Mouse (Mus musculus) 3134 (cell line): ENCODE measurements around the gene Top3a.
"Not testable (repeated sequence)": the region's sequence is repeated elsewhere in the genome, so short reads cannot be mapped to it uniquely, and the experiment has no call there.

Experiments used
- DNase-seq: peaks from one replicate; pipeline ENCODE4 v3.0.0-alpha.2; 2011; ENCODE audit warnings: low spot score; ENCODE audit not compliant: insufficient read length; ENCODE audit errors: extremely low read depth

Gene Top3a

GRCm38 (mm10) chr11:60776829-60777740 lies at the start of gene Top3a, which contains the start of gene Smcr8:
TSS of gene Top3a (minus strand) at chr11:60777365.
TSS of gene Smcr8 (plus strand) at chr11:60777524.
- DNase-seq: peak; percentile 89

- DNase-seq: no peak
These were observed 49.5 kb upstream of the Top3a start for GRCm38 (mm10) chr11:60826700-60827099.

GRCm38 (mm10) chr11:60825191-60825590 lies 48.0 kb upstream of the Top3a start:
- no peak for DNase-seq

- no peak for DNase-seq
These were observed 46.6 kb upstream of the Top3a start for GRCm38 (mm10) chr11:60823771-60824170.

GRCm38 (mm10) chr11:60816398-60816797 lies 39.2 kb upstream of the Top3a start:
- no peak for DNase-seq

GRCm38 (mm10) chr11:60811618-60812017 lies 34.5 kb upstream of the Top3a start, which contains the start of gene Shmt1:
TSS of gene Shmt1 (minus strand) at chr11:60811718.
- DNase-seq: not testable (repeated sequence)

- peak; percentile 99 for DNase-seq
These were observed 33.9 kb upstream of the Top3a start for GRCm38 (mm10) chr11:60811054-60811460.

GRCm38 (mm10) chr11:60810046-60810965 lies 33.1 kb upstream of the Top3a start:
- DNase-seq: no peak

GRCm38 (mm10) chr11:60809546-60809945 lies 32.4 kb upstream of the Top3a start:
- DNase-seq: no peak

- DNase-seq: no peak
These were observed 31.3 kb upstream of the Top3a start for GRCm38 (mm10) chr11:60808286-60809070.

- DNase-seq: no peak
These were observed 23.7 kb upstream of the Top3a start for GRCm38 (mm10) chr11:60800892-60801291.

GRCm38 (mm10) chr11:60799977-60800376 lies 22.8 kb upstream of the Top3a start:
- DNase-seq: no peak

- DNase-seq: no peak
These were observed 19.2 kb upstream of the Top3a start for GRCm38 (mm10) chr11:60796342-60796741.

- no peak for DNase-seq
These were observed 13.3 kb upstream of the Top3a start for GRCm38 (mm10) chr11:60790472-60790871.

- DNase-seq: no peak
These were observed 10.4 kb upstream of the Top3a start for GRCm38 (mm10) chr11:60787595-60787994.

GRCm38 (mm10) chr11:60784179-60784922 lies 7.2 kb upstream of the Top3a start:
- no peak for DNase-seq

GRCm38 (mm10) chr11:60779673-60780189 lies 2.6 kb upstream of the Top3a start:
- no peak for DNase-seq

GRCm38 (mm10) chr11:60777801-60778370 lies 721 bp upstream of the Top3a start:
- no peak for DNase-seq
